In the genomic region with DNA sequence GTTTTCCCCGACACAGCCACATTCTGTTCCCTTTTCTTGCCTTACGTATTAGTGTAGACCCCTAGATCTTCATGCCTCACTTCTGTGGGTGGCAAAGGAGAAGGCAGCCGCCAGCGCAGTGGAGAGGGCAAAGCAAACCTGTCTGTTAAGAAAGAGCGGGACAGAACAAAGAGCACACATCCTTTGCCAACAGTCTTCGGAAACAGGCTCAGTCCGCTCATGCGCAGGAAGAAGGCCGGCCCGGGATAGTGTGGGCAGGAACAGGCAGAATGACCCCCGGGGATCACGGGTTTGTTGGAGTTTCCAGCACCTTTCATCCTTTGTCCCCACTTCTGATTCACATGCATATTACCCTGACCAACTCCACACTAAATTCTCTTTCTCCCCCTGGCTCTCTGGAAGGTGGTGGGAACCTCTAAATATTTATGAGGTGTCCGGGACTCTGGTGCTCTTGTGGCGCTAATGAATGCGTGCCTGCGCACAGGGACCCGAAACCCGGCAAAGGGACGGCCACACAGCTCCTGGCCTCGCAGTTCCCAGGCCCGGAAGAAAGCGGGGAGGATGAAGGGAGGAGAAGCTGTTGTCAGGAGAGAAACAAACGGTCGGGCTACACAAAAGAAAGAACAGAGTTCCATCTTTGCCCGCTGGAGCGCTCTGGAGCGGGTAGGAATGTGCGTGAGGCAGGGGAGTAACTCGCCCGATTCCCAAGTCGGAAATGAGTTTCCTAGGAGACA, we compare ENCODE assay signal across 8 mouse cellular contexts. TPM values are rescaled to one million over a fixed set of nuclear protein-coding genes. Genes with fewer than 3 reads are reported as not detected.
DNase-seq lines count a peak whose midpoint lies in the region; ATAC-seq lines count a peak whose summit lies in the region.

No protein-coding gene starts in this region.

- peak; percentile 87 for DNase-seq in adrenal gland, postnatal 14 days
- DNase-seq in embryo, embryonic 10.5 days (ENCODE audit: low spot score): peak; percentile 95
- peak; percentile 70 for DNase-seq in gastrocnemius, postnatal 14 days
- DNase-seq in left cerebral cortex, adult 18-20 months (ENCODE audit: low spot score in 2 of 2): peak; percentile 64 to 65
- peak; percentile 83 for DNase-seq in lung, postnatal 10 days
- peak; percentile 80 for DNase-seq in retina, postnatal 1 day

- peak overlapping the region; percentile 75 for H3K9ac ChIP-seq in hindbrain, embryonic 16.5 days (ENCODE audit: low read depth, low read length)

- H3K27me3 ChIP-seq in hindbrain, embryonic 16.5 days (replicated peaks; ENCODE audit: control insufficient read depth, insufficient read depth, low read length): no peaks in the 10 kb centered on the region

- H3K27ac ChIP-seq in hindbrain, embryonic 16.5 days (ENCODE audit: low read depth, low read length): peak overlapping the region; percentile 88

- no peaks in the 10 kb centered on the region for H3K36me3 ChIP-seq in hindbrain, embryonic 16.5 days (ENCODE audit: control insufficient read depth, insufficient read depth, low read length)

- H3K4me3 ChIP-seq in hindbrain, embryonic 16.5 days (ENCODE audit: low read length): peak overlapping the region; percentile 48

- peak overlapping the region; percentile 81 for H3K4me2 ChIP-seq in hindbrain, embryonic 16.5 days (ENCODE audit: low read length)

- ATAC-seq in hindbrain, embryonic 16.5 days: peak; percentile 93
- ATAC-seq in megakaryocyte-erythroid progenitor cell, adult 5-6 weeks (replicated peaks; ENCODE audit: low FRiP score, low TSS enrichment, poor library complexity, severe bottlenecking): no peak

- under 1% methylated on average over 31 of the region's 31 CpGs for WGBS in hindbrain, embryonic 16.5 days

- intact Hi-C loops in gastrocnemius, postnatal 14 days (cut with DNase I; ENCODE audit: low total_unique reads): loop anchor here (10.0 kb wide), 1 partner anchor 160 kb away; no protein-coding TSS in a partner anchor

- no peaks in the 10 kb centered on the region for H3K9me3 ChIP-seq in hindbrain, embryonic 16.5 days (ENCODE audit: control insufficient read depth, low read length)

- peaks cover 14% of the 10 kb centered on the region for H3K4me1 ChIP-seq in hindbrain, embryonic 16.5 days (ENCODE audit: control insufficient read depth, insufficient read depth, low read depth, low read length)

RNA-seq across cellular contexts. Expression of gene Qk, which starts 15.5 kb away (rescaled TPM):
- 253 and 270 TPM in 2 replicates for total RNA-seq in adrenal gland, postnatal 14 days (2021)
- 100 to 1,000 TPM; 209 to 220 TPM for total RNA-seq in gastrocnemius, postnatal 14 days (2021)
- 46.3 and 47.5 TPM in 2 replicates for polyA plus RNA-seq in hindbrain, embryonic 16.5 days (2015; fragmentation: Nextera tagmentation; extraction: Ambion mirVana)
- total RNA-seq in left cerebral cortex, adult 18-20 months (2021): 100 to 1,000 TPM; 299 to 327 TPM
- total RNA-seq in megakaryocyte-erythroid progenitor cell, adult 5-6 weeks (2014; fragmentation: Nextera tagmentation): 78.7 and 96.3 TPM in 2 replicates
- 57.6 and 59.9 TPM in 2 replicates for total RNA-seq in megakaryocyte-erythroid progenitor cell, adult 5-6 weeks (2017)
